Mouse (Mus musculus): ENCODE measurements at regions not wholly inside any gene's neighbourhood (a gene's known extent, or its start where the extent isn't known, plus 50 kb on each side); places are given as distances from the start of the nearest gene placed in this dataset.
A peak's percentile ranks its signal among the peaks of the same experiment; 100 is the strongest.

GRCm38 (mm10) chr4:9770372-9771102 lies 1103.8 kb upstream of the 2610301B20Rik start:
- Histone ChIP-seq H3K27ac (ENCODE audit: control insufficient read depth, insufficient read depth, low read depth, low read length, poor library complexity) (peak overlapping the region; percentile 66), H3K4me1 (ENCODE audit: control insufficient read depth, insufficient read depth, low read length) (no peaks in the 10 kb centered on the region), H3K4me3 (replicated peaks; ENCODE audit: control insufficient read depth, low read depth, low read length) (peak overlapping the region; percentile 75)
- TF ChIP-seq CTCF (IDR thresholded peaks at IDR 0.05; ENCODE audit: control insufficient read depth, insufficient read depth, low read length) (peak; percentile 40; the same call in 1 of the 2 replicates), POLR2A (IDR thresholded peaks at IDR 0.05; ENCODE audit: borderline replicate concordance, control insufficient read depth, low read depth, low read length) (peak; percentile 16; the same call in 1 of the 2 replicates)
- WGBS: 2% methylated on average over 38 of the region's 38 CpGs

DNA sequence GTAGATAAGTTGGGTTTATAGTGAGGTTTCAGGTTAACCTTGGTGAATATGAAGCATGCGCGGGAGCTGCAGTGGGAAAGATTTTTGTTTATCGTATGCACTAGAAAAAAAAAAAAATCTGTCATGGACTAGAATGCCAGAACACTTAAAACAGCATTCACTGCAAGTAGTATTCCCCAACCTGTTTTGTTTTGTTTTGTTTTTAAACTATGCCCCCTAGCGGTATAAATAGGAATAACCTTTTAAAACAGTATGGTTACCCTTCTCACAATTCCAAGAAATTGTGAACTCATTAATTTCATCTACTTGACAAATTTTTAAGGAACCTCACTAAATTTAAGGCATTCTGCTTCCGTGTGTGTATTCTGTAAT lies 1103.2 kb upstream of the 2610301B20Rik start:
- under 1% methylated on average over 5 of the region's 5 CpGs for WGBS
- Histone ChIP-seq H3K4me1 (ENCODE audit: control insufficient read depth, insufficient read depth, low read length) (no peaks in the 10 kb centered on the region), H3K27ac (ENCODE audit: control insufficient read depth, insufficient read depth, low read depth, low read length, poor library complexity) (peak overlapping the region; percentile 66; the same call in 1 of the 2 replicates), H3K4me3 (replicated peaks; ENCODE audit: control insufficient read depth, low read depth, low read length) (peak overlapping the region; percentile 75)
- TF ChIP-seq POLR2A (IDR thresholded peaks at IDR 0.05; ENCODE audit: borderline replicate concordance, control insufficient read depth, low read depth, low read length): no peak
- TF ChIP-seq CTCF (IDR thresholded peaks at IDR 0.05; ENCODE audit: control insufficient read depth, insufficient read depth, low read length): no peak

DNA sequence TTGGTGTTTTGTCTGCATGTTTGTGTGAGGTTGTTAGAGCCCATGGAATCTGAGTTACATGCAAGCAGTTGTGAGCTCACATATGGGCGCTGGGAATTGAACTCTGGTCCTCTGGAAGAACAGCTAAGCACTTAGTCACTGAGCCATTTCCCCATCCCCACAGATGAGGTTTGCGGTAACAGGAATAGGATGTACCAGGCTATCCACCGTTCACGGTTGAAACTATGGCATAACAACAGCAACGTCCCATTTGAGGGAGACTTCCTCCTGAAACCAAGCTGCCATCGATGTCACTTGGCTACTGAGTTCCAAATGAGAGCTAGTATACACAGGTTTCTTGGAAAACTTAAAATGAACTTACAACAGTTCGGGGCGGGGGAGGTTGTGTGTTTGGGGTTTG lies 1095.9 kb upstream of the 2610301B20Rik start:
- no peak overlapping the region for H3K4me3 ChIP-seq (replicated peaks; ENCODE audit: control insufficient read depth, low read depth, low read length)
- TF ChIP-seq POLR2A (IDR thresholded peaks at IDR 0.05; ENCODE audit: borderline replicate concordance, control insufficient read depth, low read depth, low read length) (no peak), CTCF (IDR thresholded peaks at IDR 0.05; ENCODE audit: control insufficient read depth, insufficient read depth, low read length) (no peak)
- no peak overlapping the region for H3K27ac ChIP-seq (ENCODE audit: control insufficient read depth, insufficient read depth, low read depth, low read length, poor library complexity)
- 63% methylated on average over 8 of the region's 8 CpGs for WGBS
- no peaks in the 10 kb centered on the region; the same call in 1 of the 2 replicates for H3K4me1 ChIP-seq (ENCODE audit: control insufficient read depth, insufficient read depth, low read length)

DNA sequence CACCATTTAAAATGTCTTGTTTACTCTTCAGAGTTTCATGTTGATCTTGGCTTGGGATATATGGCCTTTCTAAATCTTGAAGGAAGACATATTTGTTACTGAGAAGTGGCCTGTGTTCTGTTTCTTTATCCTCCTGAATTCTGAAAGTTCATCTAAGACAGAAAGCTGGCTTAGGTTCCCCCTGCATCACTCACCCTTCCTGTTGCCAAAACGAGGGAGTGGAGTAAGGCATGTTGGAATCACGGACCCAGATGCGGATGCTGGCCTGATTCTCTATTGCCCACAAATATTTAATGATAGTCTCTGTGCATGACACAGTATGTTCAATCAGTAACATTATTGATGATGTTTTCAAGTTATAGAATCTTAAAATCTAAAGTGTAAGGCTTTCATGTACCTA lies 1094.7 kb upstream of the 2610301B20Rik start:
- Histone ChIP-seq H3K4me3 (replicated peaks; ENCODE audit: control insufficient read depth, low read depth, low read length) (no peak overlapping the region), H3K27ac (ENCODE audit: control insufficient read depth, insufficient read depth, low read depth, low read length, poor library complexity) (no peak overlapping the region), H3K4me1 (ENCODE audit: control insufficient read depth, insufficient read depth, low read length) (no peaks in the 10 kb centered on the region; the same call in 1 of the 2 replicates)
- TF ChIP-seq CTCF (IDR thresholded peaks at IDR 0.05; ENCODE audit: control insufficient read depth, insufficient read depth, low read length) (no peak), POLR2A (IDR thresholded peaks at IDR 0.05; ENCODE audit: borderline replicate concordance, control insufficient read depth, low read depth, low read length) (no peak)
- 75% methylated on average over 3 of the region's 3 CpGs for WGBS

- TF ChIP-seq POLR2A (IDR thresholded peaks at IDR 0.05; ENCODE audit: borderline replicate concordance, control insufficient read depth, low read depth, low read length) (no peak), CTCF (IDR thresholded peaks at IDR 0.05; ENCODE audit: control insufficient read depth, insufficient read depth, low read length) (peak; percentile 67)
- Histone ChIP-seq H3K4me1 (ENCODE audit: control insufficient read depth, insufficient read depth, low read length) (no peaks in the 10 kb centered on the region; the same call in 1 of the 2 replicates), H3K27ac (ENCODE audit: control insufficient read depth, insufficient read depth, low read depth, low read length, poor library complexity) (no peak overlapping the region), H3K4me3 (replicated peaks; ENCODE audit: control insufficient read depth, low read depth, low read length) (no peak overlapping the region)
- 59% methylated on average over 9 of the region's 9 CpGs for WGBS
Measured at GRCm38 (mm10) chr4:9780179-9780578, 1094.1 kb upstream of the 2610301B20Rik start.

- Histone ChIP-seq H3K4me3 (replicated peaks; ENCODE audit: control insufficient read depth, low read depth, low read length) (no peak overlapping the region), H3K4me1 (ENCODE audit: control insufficient read depth, insufficient read depth, low read length) (no peaks in the 10 kb centered on the region; the same call in 1 of the 2 replicates), H3K27ac (ENCODE audit: control insufficient read depth, insufficient read depth, low read depth, low read length, poor library complexity) (no peak overlapping the region)
- TF ChIP-seq POLR2A (IDR thresholded peaks at IDR 0.05; ENCODE audit: borderline replicate concordance, control insufficient read depth, low read depth, low read length) (no peak), CTCF (IDR thresholded peaks at IDR 0.05; ENCODE audit: control insufficient read depth, insufficient read depth, low read length) (no peak)
- 74% methylated on average over 2 of the region's 2 CpGs for WGBS
Measured at GRCm38 (mm10) chr4:9781318-9781717, 1093.0 kb upstream of the 2610301B20Rik start.

DNA sequence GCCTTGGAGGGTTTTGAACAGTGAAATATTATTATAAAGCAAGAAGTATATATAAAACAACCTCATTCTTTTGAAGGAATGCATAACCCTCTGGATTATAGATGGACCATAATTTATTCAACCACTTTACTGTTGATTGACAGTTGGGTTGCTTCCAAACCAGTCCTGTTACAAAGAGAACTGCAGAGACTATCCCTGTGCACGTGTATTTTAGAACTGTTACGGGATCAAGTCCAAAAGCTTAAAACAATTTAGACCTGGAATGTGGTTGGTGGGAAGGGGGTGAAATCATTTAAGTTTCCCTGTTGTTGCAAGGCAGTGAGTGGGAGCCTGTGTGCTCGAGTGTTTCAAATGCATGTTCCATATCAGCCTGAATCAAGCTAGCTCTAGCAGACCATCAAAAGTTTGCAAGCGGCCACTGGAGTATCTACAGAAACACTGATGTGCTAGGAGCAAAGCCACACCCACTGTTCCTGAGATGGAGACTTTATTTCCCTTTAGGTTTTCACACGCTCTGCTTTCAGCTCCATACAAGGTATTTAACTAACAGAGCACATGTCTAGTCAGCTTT lies 1086.4 kb upstream of the 2610301B20Rik start:
- H3K27ac ChIP-seq (ENCODE audit: control insufficient read depth, insufficient read depth, low read depth, low read length, poor library complexity): no peak overlapping the region
- TF ChIP-seq POLR2A (IDR thresholded peaks at IDR 0.05; ENCODE audit: borderline replicate concordance, control insufficient read depth, low read depth, low read length): no peak
- TF ChIP-seq CTCF (IDR thresholded peaks at IDR 0.05; ENCODE audit: control insufficient read depth, insufficient read depth, low read length): no peak
- 62% methylated on average over 5 of the region's 5 CpGs for WGBS

DNA sequence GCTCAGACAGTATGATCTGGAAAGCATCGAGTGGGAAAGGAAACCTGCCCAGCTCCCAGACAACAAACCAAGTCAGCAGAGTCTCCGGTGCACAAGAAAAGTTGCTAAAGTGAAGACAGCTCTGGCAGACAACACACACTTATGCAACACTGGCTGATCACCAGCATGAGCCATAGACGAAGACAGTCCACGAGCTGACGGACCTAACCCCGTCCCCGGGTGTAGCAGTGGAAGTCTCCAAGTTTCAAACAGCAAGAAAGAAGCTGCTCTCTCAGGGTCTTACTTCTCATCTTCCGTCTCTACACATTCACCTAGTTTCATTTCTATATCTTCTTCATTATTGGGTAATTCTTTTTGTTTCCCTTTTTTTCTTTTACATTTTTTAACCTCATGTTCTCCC lies 1083.8 kb upstream of the 2610301B20Rik start:
- TF ChIP-seq CTCF (IDR thresholded peaks at IDR 0.05; ENCODE audit: control insufficient read depth, insufficient read depth, low read length) (no peak), POLR2A (IDR thresholded peaks at IDR 0.05; ENCODE audit: borderline replicate concordance, control insufficient read depth, low read depth, low read length) (no peak)

More for the DNA sequence above, 1086.4 kb upstream of the 2610301B20Rik start:
- H3K4me1 ChIP-seq (ENCODE audit: control insufficient read depth, insufficient read depth, low read length): peaks cover 3% of the 10 kb centered on the region; the same call in 1 of the 2 replicates
- H3K4me3 ChIP-seq (replicated peaks; ENCODE audit: control insufficient read depth, low read depth, low read length): no peak overlapping the region

More for the DNA sequence above, 1083.8 kb upstream of the 2610301B20Rik start:
- WGBS: 52% methylated on average over 8 of the region's 8 CpGs
- Histone ChIP-seq H3K4me1 (ENCODE audit: control insufficient read depth, insufficient read depth, low read length) (peaks cover 3% of the 10 kb centered on the region; the same call in 1 of the 2 replicates), H3K27ac (ENCODE audit: control insufficient read depth, insufficient read depth, low read depth, low read length, poor library complexity) (no peak overlapping the region), H3K4me3 (replicated peaks; ENCODE audit: control insufficient read depth, low read depth, low read length) (no peak overlapping the region)

Data from bone marrow, adult 2 months (tissue).